Mouse (Mus musculus): ENCODE results near the gene Hibch.
"Not testable (repeated sequence)": the region's sequence is repeated elsewhere in the genome, so short reads cannot be mapped to it uniquely, and the experiment has no call there.

Hibch gene

GRCm38 (mm10) chr1:52844782-52845665, at the start of gene Hibch:
TSS of gene Hibch (plus strand) at chr1:52844929.
- peak; percentile 95 for DNase-seq

- no peak for DNase-seq
Measured at GRCm38 (mm10) chr1:52795927-52796326, 48.8 kb upstream of the Hibch start.

- peak; percentile 54 for DNase-seq
Measured at GRCm38 (mm10) chr1:52799056-52799726, 45.5 kb upstream of the Hibch start.

GRCm38 (mm10) chr1:52799772-52800171, 45.0 kb upstream of the Hibch start:
- DNase-seq, result no peak

- no peak for DNase-seq
Measured at GRCm38 (mm10) chr1:52800340-52800740, 44.4 kb upstream of the Hibch start.

- DNase-seq, result no peak
Measured at GRCm38 (mm10) chr1:52801651-52802050, 43.1 kb upstream of the Hibch start.

GRCm38 (mm10) chr1:52802406-52802975, 42.2 kb upstream of the Hibch start:
- DNase-seq, result no peak

GRCm38 (mm10) chr1:52805041-52805440, 39.7 kb upstream of the Hibch start:
- DNase-seq, result no peak

- DNase-seq, result no peak
Measured at GRCm38 (mm10) chr1:52808456-52808855, 36.3 kb upstream of the Hibch start.

GRCm38 (mm10) chr1:52816232-52816891, 28.4 kb upstream of the Hibch start:
- no peak for DNase-seq

GRCm38 (mm10) chr1:52816910-52817812, 27.6 kb upstream of the Hibch start, which contains the start of gene Inpp1:
TSS of gene Inpp1 (minus strand) at chr1:52817688.
- peak; percentile 72 for DNase-seq

GRCm38 (mm10) chr1:52817813-52818147, 26.9 kb upstream of the Hibch start:
- DNase-seq, result no peak

GRCm38 (mm10) chr1:52839099-52839498, 5.6 kb upstream of the Hibch start:
- DNase-seq, result no peak

GRCm38 (mm10) chr1:52844354-52844753, 375 bp upstream of the Hibch start:
- no peak for DNase-seq

GRCm38 (mm10) chr1:52846556-52846955, 1.8 kb downstream of the Hibch start:
- DNase-seq, result no peak

- DNase-seq, result no peak
Measured at GRCm38 (mm10) chr1:52849422-52849821, 4.7 kb downstream of the Hibch start.

- not testable (repeated sequence) for DNase-seq
Measured at GRCm38 (mm10) chr1:52854029-52854428, 9.3 kb downstream of the Hibch start.

GRCm38 (mm10) chr1:52855904-52856601, 11.3 kb downstream of the Hibch start:
- DNase-seq, result no peak

- DNase-seq, result no peak
Measured at GRCm38 (mm10) chr1:52864220-52864619, 19.5 kb downstream of the Hibch start.

GRCm38 (mm10) chr1:52866007-52866406, 21.3 kb downstream of the Hibch start:
- DNase-seq, result no peak

GRCm38 (mm10) chr1:52867876-52868275, 23.1 kb downstream of the Hibch start:
- DNase-seq, result no peak

GRCm38 (mm10) chr1:52884208-52884607, 39.5 kb downstream of the Hibch start:
- DNase-seq, result no peak

Measured in right cerebral cortex, postnatal 25 days (tissue).